Mouse (Mus musculus) left cerebral cortex, adult 11 months (tissue): Measurements from ENCODE around the gene Mad1l1.

Source experiments
- DNase-seq: peaks from one replicate; pipeline ENCODE4 v3.0.0; 2022; ENCODE audit warnings: low spot score

Gene Mad1l1

DNA sequence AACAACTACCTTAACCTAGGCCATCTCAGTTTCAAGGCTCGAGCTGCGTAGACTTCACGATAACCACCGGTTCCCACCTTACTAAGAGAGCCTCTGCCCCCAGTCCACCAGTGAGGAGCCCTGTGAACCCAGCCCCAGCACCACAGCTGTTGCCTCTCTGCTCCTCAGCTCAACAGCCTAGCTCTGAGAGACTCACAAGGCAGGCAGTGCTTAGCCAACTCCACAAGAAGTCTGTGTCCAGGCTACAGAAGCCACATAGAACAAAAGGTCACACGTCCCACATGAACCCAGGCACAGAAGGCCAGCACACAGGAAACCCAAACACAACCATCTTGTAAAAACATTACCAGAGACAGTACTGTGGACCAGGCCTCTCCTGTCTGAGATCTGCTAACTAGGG, 62.7 kb downstream of the Mad1l1 start:
- no peak for DNase-seq

DNA sequence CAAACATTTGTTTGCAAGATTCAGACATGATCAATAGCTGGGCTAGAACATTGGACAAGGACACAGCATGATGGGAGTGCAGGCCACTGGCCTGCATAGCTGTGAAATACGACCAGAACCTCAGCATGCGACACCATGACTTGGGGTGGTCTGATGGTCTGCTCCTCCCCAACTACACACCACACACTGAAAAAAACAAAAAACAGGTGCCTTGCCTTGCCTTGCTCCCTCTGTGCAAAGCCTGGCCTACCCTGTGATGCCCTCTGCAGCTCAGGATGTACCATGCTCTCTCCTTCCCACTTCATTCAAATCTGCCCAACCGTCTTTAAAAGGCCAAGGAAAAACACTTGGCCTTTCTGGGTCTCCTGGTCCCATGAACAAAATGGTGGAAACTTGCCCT, 63.3 kb downstream of the Mad1l1 start:
- no peak for DNase-seq

DNA sequence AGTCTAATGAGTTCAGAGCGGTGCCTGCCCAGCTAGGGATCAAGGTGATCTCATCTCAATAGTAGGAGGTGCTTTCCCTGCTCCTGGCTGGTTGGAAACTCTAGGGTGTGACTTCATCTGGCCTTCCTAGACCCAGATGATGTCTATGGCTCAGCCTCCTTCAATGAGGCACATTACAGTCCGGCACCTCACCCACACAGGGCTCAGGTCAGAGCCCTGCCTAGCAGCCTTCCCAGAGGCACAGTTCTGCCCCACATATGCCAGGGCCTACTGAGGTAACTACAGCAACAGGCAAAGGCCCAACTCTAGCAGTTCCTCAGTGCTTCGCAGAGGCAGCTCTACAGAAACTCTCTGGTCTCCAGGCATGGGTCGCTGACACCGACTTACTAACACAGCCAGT, 63.9 kb downstream of the Mad1l1 start:
- no peak for DNase-seq

DNA sequence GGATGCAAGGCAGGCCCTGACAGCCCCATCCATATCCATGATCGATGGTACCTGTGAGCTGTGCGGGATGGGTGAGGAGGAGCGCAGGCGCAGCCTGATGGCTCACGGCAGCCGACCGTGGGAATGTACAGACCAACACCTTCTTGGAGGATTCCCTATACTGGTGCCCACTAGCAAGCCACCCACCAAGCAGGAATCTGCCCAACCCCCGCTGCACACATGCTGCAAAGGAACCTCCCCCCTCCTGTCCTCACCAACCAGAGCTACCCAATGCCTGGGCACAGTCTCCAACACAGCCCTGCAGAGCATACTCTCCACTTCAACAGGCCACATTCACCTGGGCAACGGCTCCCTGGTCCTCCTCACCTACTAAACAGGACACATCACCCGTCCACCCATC, 64.7 kb downstream of the Mad1l1 start:
- DNase-seq = no peak

DNA sequence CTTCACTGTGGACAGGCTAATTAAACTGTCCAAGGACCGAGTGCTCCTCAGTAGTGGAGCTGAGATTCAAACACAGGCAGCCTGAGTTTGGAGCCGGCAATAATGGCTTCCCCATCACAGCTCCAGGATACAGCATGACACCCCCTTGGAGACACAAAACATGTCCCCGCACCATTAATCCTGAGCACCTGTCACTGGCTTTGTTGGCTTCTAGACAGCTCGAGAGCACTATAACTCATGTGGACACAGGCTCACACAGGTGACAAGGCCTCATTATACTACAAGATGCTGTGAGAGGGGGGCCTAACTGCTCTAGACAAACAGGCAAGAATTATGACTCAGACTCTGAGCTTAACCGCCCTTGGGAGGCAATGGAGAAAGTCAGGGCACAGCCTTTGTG, 66.1 kb downstream of the Mad1l1 start:
- DNase-seq = no peak

DNA sequence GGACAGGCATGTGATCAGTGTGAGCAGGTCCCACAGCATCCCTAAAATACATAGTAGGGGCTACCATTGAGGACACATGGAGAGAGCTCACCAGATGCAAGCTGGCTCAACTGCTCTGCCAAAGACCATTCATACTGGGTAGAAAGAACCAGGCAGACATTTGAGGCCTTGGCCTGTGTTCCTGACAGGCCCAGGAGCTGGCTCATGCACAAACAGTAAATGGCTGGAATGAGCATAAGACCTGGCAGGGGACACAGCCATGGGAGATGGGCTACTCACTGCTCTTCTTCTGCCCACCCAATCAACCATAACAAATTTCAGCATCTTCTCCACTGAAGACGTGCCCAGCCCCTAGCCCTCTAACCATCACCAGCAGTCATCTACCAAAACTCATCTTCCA, 66.7 kb downstream of the Mad1l1 start:
- no peak for DNase-seq

DNA sequence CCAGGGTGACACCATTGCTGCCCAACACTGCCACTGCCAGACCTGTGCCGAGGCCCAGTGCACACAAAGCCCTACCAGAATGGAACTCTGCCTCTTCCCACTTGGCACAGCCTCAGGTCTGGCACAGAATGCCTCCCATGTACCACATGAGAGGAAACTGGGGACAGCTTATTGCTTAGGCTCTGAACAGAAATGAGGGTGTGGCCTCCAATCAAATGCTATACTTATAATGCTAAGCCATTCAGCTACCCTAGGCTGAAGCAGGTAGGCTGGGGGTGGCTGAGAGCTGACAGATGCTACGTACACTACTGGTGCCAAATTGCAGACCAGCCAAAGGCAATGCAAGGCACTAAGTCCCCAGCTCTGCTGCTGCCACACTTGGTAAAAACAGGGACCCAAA, 69.4 kb downstream of the Mad1l1 start:
- DNase-seq = no peak

DNA sequence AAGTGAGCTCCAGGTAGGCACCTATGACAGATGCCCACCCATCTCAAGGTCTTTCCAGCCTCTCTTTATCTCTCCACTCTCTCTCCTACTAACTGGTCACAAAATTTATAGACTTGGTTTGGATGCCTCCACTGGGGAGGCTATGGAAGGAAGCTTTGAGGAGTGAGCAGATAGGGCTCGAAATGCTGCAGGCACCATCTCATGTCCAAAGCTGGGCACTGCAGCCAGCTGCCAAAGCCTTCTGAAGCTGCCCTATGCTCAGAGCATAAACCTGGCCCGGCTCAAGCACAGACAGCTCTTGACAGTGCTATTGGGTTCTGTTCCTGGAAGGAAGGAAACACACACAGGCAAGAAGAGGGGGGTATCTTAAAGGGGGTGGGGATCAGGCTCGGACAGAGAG, 71.0 kb downstream of the Mad1l1 start:
- DNase-seq = no peak

DNA sequence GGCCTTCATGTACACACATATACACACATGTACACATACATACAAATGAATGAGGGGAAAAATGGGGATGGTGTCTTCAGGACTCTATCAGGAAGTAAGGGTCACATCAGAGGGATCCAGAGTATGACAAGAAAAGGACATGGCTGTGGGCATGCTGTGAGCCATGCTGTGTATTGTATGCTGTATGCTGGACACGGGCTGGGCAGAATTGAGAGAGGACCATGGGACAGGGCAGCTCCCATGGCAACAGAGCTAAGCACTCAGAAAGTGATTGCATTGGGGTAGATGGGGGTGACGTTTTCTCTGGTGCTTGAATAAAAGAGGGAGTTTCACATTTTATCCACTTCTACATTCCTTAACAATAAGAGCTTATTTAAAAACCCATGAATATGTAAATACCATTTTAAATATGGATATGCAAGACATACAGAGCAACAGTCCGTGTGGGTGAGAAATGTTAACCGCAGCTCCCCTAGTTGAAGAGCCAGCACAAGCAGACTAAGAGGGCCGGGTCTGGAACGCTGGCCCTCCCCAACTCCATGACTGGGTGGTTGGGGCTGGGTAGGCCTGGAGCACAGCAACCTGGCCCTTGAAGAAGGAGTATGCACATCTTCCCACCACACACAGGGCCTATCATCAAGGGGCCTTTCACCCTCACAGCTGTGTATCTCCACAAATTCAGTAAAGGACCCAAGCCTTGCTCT, 71.8 kb downstream of the Mad1l1 start:
- DNase-seq = no peak

DNA sequence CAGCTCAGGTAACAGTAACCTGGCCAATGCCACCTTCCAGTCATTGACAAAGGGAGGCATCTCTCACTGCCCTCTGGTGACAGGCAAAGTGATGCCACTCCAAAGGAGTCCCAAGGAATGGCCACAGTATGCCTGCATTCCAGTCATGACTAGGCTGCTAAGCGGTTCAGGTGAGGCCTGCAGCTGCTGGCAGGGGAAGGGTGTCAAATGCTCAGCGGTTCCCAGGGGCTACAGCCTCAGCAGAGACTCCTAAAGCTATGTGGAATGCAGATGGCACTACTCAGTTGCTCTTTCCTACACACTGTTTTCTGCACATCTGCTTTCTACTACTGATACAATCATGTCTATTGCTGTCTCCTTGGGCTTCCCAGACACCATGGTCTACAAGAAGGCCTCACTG, 73.3 kb downstream of the Mad1l1 start:
- DNase-seq = no peak

DNA sequence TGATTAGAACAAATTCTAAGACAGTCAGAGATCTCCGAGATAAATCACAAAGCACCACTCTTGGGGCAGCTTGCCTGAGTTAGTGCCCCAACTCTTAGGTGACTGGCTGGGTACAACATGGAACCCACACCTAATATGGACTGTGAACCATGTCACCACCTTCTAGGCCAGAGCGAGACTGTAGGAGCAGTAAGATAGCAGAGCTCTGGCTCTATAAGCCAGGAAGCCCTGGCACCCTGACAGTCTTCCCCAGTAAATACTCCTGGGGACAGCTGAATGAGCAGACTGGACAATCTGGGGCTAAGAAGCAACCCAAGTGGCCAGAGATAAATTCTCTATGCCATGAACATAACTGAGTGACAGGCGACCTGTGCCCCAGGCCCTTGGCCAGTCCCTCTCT, 81.1 kb downstream of the Mad1l1 start:
- no peak for DNase-seq

DNA sequence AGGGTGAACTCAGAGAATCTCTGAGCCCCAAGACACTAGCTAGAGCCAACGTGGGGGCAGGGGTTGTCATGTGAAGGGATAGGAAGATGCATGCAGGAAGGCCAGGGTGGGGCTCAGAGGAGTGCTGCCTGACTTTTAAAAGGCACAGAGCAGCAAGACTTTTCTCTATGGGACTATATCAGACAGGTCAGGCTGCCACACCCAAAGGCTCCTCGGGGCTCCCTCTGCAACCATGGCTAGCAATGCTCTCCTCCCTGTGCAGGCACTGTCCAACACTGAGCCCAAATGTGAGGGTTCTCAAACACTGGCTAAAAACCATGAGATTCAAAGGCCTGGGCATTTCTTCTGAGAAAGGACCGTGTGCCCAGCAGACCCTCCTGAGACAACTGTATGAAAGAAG, 82.5 kb downstream of the Mad1l1 start:
- DNase-seq = no peak

DNA sequence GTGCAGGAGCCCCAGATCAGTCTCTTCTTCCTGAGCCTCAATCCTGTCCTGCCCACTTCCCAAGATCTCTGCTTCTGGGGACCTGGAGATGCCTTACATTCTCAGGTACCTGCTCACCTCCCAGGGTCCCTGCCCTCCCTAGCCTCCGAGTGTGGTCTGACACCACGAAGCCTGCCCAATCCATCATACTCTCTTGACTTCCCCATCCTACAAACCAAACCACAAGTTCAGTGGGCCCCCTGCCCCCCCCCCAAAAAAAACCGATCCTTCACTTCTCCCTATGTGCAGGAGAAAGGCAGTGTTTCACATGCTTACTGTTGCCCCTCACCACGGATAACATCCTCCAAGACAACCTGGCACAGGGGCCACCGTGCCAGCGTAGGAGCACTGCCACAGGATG, 90.5 kb downstream of the Mad1l1 start:
- DNase-seq = no peak

DNA sequence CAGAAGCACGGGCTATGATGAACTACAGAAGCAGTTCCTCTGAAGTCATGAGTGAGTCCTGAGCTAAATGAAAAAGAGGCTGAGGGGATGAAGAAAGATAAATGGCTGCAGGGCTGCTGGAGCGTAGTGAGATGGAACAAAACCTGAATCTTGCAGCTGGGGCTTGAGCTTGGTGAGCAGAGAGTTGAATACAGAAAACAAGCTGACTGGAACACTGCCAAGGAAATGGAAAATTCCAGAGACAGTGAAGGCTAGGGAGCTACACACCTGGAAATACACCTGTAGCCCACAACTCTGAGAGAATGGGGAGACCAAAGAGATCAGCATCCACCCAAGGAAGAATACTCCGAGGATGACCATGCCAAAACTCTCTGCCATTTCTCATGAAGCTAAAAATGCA, 93.0 kb downstream of the Mad1l1 start:
- no peak for DNase-seq

DNA sequence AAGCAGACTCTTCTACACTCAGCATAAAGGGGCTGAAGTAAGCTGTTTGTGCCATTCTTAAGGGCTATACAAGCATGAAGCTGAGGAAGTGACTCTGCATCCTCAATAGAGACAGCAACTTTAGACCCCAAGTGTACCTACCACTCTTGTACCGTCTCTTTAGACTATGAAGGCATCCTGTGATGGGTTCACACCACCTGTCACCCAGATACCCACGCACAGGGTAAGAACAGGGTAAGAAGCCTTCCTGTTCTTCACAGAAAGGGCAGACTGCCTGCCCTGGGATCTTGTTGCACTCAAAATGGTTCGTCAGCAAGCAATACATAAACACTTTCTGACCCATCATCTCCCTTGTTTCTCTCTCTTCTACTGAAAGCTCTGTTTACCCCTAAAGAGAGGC, 94.5 kb downstream of the Mad1l1 start:
- DNase-seq = no peak

DNA sequence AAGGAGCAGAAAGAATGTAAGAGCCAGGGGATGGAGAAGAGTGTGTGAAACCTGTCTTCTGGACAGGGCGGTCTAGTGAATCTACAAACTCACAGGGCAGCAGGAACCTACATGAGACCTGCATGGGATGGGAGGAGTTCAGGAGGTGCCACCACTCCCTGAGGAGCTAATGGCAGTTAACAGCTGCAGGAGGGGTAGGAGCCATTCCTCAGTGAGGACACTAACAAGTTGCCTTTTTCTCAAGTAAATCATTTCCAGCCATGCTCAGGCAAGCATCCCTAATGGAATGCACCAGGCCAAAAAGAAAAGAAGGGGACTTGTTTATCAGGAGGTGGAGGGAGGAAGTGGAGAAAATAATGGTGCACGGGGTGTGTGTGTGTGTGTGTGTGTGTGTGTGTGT, 95.5 kb downstream of the Mad1l1 start:
- DNase-seq = no peak

DNA sequence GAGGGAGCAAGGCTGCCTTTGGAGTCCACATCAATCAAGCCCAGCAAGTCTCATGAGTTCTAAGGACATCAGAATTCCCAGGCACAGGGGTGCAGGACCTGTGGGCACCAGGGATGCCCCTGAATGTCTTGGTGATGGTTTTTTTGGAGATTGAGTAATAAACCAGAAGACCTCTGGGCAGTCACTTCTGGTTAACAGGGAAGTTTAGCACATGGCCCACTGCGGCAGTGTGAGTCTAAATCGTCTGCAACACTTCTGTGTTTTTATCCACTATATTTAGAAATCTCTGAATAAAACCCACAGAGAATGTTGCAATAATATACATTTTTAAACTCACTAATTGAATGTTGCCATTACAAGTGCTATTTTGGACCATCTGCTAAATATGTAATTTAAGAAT, 96.2 kb downstream of the Mad1l1 start:
- no peak for DNase-seq

DNA sequence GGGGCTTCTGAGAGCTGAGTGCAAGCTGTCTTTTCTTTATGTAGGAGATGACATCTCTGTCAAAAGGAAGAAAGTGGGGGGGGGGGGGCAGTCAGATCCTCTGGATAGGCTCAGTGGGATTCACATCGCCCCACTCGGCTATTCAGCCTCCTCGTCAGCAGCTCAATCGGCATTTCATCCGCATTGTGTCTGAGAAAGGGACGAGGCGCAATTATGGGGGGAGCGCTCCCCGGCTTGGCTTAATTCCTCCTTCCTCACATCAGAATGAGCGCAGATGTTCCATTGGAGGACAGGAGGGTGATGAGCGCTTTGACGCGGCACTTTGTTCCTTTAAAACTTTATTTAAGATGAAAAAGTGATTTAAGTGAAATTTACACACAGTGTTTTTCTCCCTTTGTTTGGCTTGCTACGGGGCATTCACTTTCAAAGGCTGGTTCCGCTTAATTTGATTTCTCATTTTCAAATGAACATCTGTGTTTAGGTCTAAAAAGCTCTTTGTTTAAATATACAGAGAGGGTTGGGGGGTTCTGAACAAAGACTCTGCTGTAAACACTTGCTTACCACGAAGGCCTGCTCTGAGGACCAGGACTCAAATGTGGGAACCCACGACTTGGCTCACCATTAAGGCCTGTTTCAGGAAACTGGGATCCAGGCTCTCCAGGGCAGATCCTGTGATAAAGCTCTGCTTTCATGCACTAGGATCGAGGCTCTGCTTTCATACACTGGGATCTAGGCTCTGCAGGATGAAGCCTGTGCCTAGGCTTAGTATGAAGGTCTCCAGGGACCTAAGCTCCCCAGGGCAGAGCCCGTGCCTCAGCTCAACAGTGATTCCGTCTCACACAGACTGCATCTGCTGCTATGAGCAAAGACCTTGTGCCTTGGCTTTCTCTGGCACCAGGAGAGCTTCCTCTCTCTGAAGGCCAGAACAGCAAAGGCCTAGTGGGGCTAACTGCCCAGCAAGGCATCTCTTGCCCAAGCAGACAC, 98.0 kb downstream of the Mad1l1 start:
- no peak for DNase-seq

DNA sequence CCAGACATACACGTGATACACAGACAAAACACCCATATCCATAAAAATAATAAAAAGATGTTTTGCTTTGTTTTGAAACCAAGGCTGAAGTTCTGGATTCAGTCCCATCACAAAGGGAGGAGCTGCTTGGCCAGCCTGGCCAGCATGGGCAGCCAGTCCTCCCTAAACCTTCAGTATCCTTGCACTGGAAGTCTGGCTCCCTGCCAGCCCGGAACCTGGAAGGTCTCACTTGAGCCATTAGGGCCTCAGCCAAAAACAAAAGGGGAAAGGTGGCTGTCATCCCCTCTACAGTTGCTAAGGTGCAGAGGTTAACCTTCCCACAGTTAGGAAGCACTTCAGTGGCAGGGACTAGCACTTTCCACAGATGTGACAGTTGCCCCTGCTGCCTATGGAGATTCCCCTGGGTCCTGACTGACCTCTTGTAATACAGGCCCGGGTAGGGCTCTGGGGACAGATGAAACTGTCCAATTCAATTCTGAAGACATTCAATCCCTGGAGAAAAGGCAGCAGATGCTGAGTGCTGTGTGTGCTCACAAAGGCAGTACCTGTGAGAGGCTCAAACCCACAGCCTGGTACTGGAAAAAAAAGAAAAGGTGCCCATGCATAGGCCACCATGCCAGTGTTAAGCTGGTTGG, 100.2 kb downstream of the Mad1l1 start:
- no peak for DNase-seq

DNA sequence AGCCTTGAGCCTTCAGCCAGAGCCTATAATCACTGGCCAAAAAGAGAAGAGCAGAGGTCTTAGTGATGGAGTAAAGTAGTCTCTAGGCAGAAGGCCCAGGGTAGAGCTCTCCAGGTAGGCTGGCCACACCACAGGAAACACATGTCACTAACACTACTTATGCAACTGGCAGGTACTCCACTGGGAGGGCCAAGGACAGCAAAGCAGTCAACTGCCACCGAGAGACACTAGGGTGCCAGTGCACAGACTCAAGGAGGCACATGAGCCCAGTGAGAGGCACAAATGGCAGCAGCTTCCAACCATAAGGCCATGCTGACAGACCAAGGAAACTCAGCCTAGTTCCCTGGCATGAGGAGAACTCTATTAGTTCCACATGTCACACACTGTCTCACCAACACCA, 102.1 kb downstream of the Mad1l1 start:
- DNase-seq = no peak

DNA sequence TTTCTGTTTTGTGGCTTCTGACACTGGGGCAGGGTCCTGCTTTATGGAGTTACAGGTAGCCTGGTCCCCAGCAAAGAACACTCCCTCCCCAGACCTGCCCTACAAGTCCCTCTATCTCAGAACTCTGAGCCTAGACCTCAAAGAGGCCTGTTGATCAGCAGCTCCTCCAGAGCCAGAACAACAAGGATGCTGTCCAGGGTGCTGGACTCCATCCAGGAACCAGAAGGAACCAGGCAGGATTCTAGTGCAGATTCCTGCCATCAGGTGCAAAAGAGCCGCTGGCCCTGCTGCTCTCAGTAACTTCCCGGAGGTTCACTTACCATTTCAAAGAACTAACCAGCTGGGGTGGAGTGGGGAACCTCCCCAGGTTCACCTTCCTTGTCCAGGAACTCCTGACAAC, 103.5 kb downstream of the Mad1l1 start:
- DNase-seq = no peak

DNA sequence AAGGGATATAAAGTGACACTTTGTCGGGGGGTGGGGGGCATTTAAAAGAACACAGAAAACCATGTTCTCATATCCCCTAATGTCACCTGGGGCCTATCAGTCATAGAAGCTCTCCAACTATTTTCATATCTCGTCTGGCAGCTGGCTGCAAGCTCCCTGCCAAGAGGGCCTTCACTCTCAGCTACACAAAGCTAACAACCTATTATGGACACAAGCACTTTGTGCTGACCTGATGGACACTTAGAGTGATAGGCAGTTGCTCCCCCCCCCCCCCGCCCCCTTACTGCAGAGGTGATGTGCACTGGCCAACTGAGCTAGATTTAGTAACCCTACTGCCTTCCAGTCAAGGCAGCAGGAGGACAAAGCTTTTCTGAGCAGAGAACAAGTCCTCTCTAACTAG, 104.3 kb downstream of the Mad1l1 start:
- DNase-seq = no peak

DNA sequence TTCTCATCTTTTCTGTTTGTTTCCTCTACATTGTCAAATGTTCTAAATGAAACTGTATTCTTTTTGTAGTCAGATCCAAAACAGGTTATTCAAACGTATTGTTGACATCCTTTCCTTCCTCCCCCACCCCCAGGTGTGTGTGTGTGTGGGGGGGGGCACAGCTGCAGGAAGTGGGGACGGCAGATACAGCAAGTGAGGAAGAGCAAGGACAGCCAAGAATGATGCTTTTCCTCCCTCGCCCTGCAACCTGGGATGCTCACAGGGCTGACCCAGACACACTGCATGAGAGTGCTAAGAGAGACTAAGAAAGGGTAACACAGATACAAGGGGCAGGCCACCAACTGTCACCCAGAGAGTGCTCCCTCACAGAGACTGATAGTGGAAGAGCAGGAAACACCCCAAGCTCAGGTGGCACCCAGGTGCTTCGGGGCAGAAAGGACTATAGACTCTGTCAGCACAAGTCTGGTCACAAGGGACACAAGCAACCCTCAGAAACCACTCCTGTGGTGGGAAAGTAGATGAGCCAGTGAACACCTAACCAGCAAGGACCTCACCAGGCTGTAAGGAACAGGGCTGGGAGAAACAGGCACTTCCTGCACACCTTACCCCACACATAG, 105.8 kb downstream of the Mad1l1 start:
- no peak for DNase-seq
